Mouse (Mus musculus): ENCODE results near the gene Eif5a. TPM values are rescaled to one million over a fixed set of nuclear protein-coding genes. Genes with fewer than 3 reads are reported as not detected.
"Not testable (repeated sequence)": the region's sequence is repeated elsewhere in the genome, so short reads cannot be mapped to it uniquely, and the experiment has no call there.

The Eif5a gene
- total RNA-seq, 2 experiments from 2014 or later: 578 to 644 TPM

DNA sequence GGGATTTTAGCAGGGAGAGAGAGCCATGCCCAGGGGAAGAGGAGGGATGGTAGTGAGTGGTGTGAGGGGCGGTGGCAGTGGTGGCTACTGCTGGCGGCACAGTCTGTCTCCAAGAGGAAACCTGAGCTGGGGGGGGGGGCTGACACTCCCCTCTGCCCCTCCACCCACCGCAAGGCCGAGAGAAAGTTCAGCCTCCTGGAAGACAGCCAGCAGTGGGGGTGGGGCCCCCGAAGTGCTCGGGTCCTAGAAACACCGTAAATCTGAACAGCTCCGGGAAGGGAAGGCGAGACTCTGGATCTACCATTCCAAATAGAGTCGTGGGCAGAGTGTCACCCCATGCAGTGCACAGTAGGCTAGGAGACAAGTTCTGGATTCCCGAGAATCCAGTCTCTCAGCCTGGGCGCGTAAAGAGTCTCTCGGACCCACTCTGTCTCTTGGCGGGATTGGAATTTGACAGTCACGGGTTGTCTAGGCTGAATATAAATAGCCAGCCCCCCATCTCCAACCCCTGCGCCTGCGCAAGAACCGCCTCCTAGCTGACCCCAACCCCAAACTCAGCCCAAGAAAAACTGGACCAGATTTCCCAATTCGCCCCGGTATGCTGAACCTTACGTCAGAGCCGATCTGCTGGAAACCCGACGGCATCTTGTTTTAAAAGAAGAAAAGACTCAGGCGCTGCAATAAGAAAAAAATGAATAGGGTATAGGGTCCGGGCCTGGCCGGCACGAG is 25.7 kb upstream of the Eif5a start:
- DNase-seq: peak; percentile 82

- DNase-seq: no peak
These were observed 24.5 kb upstream of the Eif5a start for GRCm38 (mm10) chr11:69945997-69946891.

DNA sequence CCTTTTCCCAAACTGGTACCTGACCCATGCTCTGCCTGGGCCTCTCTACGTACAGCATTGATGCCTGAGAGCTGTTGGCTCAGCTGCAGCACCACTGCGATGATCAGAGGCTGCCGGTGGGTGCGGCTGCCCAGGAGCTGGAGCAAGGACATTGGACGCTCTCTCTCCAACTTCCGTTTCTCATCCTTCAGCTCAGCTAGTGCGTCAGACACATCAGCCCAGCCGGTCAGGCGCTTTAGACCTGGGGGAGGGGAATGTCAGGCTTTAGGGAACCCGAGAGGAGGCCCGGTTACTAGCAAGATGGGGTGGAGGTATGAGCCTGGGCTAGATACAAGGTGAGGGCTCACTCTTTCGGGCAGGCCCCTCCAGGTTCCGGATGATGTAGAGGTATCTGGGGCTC is 23.5 kb upstream of the Eif5a start:
- DNase-seq: peak; percentile 70

GRCm38 (mm10) chr11:69940962-69941361 is 19.2 kb upstream of the Eif5a start:
- DNase-seq: no peak

- DNase-seq: no peak
These were observed 18.0 kb upstream of the Eif5a start for GRCm38 (mm10) chr11:69939731-69940130.

GRCm38 (mm10) chr11:69939181-69939580 is 17.4 kb upstream of the Eif5a start:
- peak; percentile 51 for DNase-seq

DNA sequence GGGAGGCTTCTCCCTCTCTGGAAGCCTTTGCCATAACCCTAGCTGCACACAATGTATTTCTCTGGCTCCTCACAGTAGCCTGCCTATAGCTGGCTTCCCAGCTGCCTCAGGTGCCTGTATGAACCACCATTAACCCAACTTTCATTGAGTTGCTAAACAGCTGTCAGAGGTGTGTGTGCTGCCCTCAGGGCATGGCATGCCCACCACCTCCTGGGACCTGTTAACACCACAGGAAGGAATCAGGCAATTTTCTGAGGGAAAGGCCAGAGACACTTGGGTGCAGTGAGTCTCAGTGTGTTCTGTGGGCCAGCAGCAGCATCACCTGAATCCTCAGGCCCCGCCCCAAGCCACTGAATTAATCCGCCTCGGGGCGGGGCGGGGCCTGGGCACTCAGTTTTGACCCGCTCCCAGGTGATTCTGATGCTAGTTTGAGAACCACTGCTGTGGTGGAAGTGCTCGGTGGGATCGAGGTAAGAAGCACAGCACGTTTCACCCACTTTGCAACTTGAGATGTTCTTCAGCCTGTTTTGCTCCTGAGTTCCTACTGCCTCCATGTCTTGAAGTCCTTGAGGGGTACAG is 16.7 kb upstream of the Eif5a start:
- no peak for DNase-seq

- no peak for DNase-seq
These were observed 16.1 kb upstream of the Eif5a start for GRCm38 (mm10) chr11:69937834-69938233.

DNA sequence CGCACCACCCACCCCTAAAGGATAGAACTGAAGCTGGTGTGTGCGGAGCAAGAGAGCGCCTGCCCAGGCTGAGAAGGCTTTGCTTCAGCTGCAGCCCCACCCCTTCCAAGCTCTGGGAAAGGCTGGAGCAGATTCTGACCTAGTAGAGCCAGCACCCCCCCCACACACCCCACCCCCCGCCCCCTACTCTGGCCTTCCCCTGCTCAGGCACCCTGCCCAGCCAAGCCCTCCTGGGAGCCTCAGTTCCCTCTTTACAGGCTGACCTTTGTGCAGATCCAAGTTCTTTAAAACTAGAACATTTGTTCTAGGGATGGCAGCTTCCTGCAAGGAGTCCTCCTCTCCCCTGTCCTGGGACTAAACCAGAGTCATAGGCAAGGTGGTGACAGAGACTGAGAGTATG is 15.6 kb upstream of the Eif5a start:
- peak; percentile 77 for DNase-seq

- DNase-seq: peak; percentile 33
These were observed 15.1 kb upstream of the Eif5a start for GRCm38 (mm10) chr11:69936714-69937347.

DNA sequence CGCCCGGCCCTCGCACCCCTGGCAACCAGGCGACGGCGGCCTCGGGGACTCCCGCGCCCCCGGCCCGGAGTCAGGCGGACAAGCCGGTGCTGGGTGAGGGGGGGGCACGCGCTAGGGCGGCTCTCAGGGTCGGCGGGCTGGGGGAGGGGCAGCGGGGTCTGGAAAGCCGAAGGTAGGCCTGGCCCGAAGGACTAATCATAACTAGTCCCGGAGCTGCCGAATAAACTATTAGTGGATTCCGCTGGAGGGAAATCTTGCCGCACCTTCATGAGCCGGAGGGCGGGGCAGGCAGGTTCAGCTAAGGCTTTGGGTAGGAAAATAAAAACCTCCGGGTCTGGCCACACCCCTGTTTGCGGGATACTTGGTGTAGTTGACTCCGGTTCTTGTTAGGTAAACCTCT is 14.4 kb upstream of the Eif5a start:
- DNase-seq: peak; percentile 38

GRCm38 (mm10) chr11:69935137-69935879 is 13.6 kb upstream of the Eif5a start, which contains the start of gene Ybx2:
TSS of gene Ybx2 (plus strand) at chr11:69935796.
- peak; percentile 93 for DNase-seq

- DNase-seq: no peak
These were observed 12.9 kb upstream of the Eif5a start for GRCm38 (mm10) chr11:69934681-69935080.

DNA sequence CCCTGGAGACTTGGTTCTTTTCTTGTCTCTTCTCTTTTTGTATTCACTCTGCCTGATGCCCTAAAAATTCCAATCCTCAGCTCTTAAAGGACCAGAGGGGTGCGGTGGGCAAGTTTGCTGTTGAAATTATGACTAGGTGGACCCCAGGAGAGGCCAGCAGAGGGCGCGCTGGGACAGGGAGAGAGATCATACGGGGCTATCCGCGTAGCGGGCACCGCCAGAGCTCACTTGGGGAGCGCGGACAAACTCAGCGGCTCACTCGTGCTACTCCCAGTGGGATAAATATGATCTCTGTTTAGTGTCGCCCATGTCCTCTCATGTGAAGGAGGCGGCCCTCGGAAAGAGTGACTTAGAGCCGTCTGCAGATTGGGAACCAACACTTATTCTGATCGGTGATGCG is 12.4 kb upstream of the Eif5a start:
- peak; percentile 97 for DNase-seq

- DNase-seq: no peak
These were observed 11.3 kb upstream of the Eif5a start for GRCm38 (mm10) chr11:69933066-69933465.

GRCm38 (mm10) chr11:69932254-69932653 is 10.5 kb upstream of the Eif5a start:
- no peak for DNase-seq

DNA sequence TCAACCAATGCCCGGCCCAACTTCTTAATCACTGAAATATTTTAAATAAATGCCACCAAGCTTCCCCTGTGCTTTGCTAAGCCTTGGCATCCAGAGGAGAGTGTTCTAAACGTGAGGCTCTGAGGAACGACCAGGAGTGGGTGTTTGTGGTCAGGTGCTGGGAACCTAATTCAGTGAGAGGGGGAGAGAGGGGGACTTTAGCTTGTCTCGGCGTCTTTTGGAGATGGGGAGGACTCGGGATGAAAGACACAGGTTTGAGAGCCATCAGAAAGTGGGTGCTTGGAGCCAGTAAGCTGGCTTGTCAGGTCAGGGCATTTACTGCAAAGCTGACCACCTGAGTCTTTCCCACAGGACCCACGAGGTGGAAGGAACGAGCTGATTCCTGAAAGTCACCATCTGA is 10.0 kb upstream of the Eif5a start:
- DNase-seq: no peak

DNA sequence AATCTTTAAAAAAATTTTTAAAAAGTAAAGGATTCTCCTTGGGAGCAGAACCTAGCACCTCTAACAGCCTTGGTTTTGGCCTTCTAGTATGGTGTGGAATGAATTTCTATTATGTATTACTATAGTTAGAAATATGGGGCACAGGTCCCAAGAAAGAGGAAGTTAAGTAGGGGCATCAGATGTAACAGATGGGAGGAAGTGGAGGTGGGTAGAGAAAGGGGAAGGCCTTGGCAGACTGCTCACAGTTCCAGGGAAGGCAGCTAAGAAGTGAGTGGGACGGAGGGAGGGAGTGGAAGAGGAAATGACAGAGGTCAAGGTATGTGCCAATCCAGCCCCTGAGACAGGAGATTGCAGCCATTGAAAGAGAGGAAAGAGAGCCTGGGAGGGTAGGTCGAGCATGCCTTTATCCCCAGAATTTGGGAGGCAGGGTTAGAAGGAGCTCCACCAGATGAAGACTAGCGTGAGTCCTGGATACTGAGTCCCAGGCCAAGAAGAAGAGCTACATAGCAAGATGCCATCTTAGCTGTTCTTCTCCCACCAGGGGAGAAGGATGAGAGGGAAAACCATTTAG is 9.3 kb upstream of the Eif5a start:
- no peak for DNase-seq

- not testable (repeated sequence) for DNase-seq
These were observed 8.4 kb upstream of the Eif5a start for GRCm38 (mm10) chr11:69930176-69930575.

DNA sequence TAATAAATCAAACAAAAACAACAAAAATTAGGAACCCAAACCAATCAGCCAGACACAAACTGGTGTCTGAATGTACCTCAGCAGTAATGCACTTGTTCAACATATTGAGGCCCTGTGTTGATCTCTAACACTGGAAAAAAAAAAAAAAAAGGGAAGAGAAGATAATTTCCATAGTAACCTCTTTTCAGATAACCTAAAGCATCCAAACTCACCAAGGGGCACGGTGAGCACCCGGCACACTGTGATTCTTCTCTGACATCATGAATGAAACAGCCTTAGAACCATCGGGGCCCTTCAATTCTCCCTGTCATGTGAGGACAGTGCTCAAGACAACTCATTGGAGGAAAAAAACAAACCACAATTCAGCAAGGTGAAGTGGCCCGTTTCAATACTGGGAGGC is 8.0 kb upstream of the Eif5a start:
- no peak for DNase-seq

DNA sequence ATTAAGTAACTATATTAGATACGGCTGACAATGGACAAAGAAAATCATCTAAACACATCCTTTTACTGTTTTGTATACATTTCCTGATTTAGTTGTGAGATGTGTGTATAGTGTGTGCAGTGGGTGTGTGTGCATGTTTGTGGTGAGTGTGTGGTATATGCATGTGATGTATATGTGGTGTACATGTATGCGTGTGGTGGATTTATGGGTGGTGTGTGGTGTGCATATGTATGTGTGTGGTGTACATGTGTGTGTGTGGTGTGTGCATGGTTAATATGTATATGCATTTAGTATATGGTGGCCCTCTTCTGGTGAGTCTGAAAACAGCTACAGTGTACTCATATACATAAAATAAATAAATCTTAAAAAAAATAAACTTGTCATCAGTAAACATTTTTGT is 5.7 kb upstream of the Eif5a start:
- no peak for DNase-seq
